Mouse (Mus musculus) heart, postnatal 0 days (tissue): ENCODE data around the gene Cmip. TPM values are rescaled to one million over a fixed set of nuclear protein-coding genes. Genes with fewer than 3 reads are reported as not detected.

Experiments
- ATAC-seq: fragments of 200-750 bp; cut with Nextera tagmentation; 2 replicates; pipeline ENCODE4 v1.8.0; 2017; ENCODE audit warnings: low read depth, moderate number of reproducible peaks, moderate library complexity; ENCODE audit not compliant: insufficient read depth
- DNase-seq: peaks from one replicate; pipeline ENCODE4 v3.0.0-alpha.2; 2016; ENCODE audit warnings: low spot score
- H3K27ac ChIP-seq: fragments of 300-500 bp; sonication (generic); 2 replicates; pipeline ENCODE4 v1.5.1; 2014; ENCODE audit warnings: low read depth, mild to moderate bottlenecking
- H3K27me3 ChIP-seq: fragments of 300-500 bp; sonication (generic); 2 replicates; pipeline ENCODE4 v1.6.1; 2014; ENCODE audit warnings: low read length, mixed read lengths; ENCODE audit not compliant: control insufficient read depth, insufficient read depth
- H3K36me3 ChIP-seq: fragments of 300-500 bp; sonication (generic); replicated peaks from 2 replicates; pipeline ENCODE4 v1.6.1; 2014; ENCODE audit warnings: low read length, mixed read lengths; ENCODE audit not compliant: control insufficient read depth, insufficient read depth
- H3K4me1 ChIP-seq: fragments of 300-500 bp; sonication (generic); 2 replicates; pipeline ENCODE4 v1.6.1; 2014; ENCODE audit warnings: antibody characterized with exemption; ENCODE audit not compliant: control insufficient read depth, insufficient read depth
- H3K4me2 ChIP-seq: fragments of 300-500 bp; sonication (generic); 2 replicates; pipeline ENCODE4 v1.6.1; 2014; ENCODE audit warnings: low read depth, mild to moderate bottlenecking, low read length, moderate library complexity
- H3K4me3 ChIP-seq: fragments of 300-500 bp; sonication (generic); 2 replicates; pipeline ENCODE4 v1.5.1; 2014; ENCODE audit warnings: low read depth, low read length
- H3K9ac ChIP-seq: fragments of 300-500 bp; sonication (generic); replicated peaks from 2 replicates; pipeline ENCODE4 v1.6.1; 2014; ENCODE audit warnings: low read depth, low read length, mixed read lengths
- H3K9me3 ChIP-seq: fragments of 300-500 bp; sonication (generic); replicated peaks from 2 replicates; pipeline ENCODE4 v1.6.1; 2016; ENCODE audit warnings: low read length; ENCODE audit not compliant: control insufficient read depth
- CTCF ChIP-seq: IDR thresholded peaks from 2 replicates; pipeline ENCODE4 v1.5.1; 2016; ENCODE audit warnings: antibody characterized with exemption, control low read depth, low read depth
- EP300 ChIP-seq: IDR thresholded peaks from 2 replicates; pipeline ENCODE4 v1.6.1; 2016; ENCODE audit warnings: antibody characterized with exemption, low read depth
- WGBS: fragments of 180-500 bp; shearing (Covaris S2); extraction: QIAGEN DNeasy Blood & Tissue Kit; methylation state at CpG from one replicate; pipeline ENCODE4 v1.1.7; 2014; 5-methylcytosine and 5-hydroxymethylcytosine counted together
- polyA plus RNA-seq: library from polyadenylated mRNA; unstranded; fragments of >200 nt; fragmentation: Nextera tagmentation; extraction: Ambion mirVana; gene quantifications from 2 replicates; pipeline ENCODE4 v1.2.1, GENCODE M21; 2015
- total RNA-seq: library from RNA; depleted of rRNA; stranded (reverse); fragments of >200 nt; gene quantifications from 2 replicates; pipeline ENCODE4 v1.2.3, GENCODE M21; 2014; ENCODE audit warnings: low replicate concordance

The Cmip gene
- total and polyA plus RNA-seq, 2 experiments from 2014 or later, result 5.7 to 11.1 TPM

DNA sequence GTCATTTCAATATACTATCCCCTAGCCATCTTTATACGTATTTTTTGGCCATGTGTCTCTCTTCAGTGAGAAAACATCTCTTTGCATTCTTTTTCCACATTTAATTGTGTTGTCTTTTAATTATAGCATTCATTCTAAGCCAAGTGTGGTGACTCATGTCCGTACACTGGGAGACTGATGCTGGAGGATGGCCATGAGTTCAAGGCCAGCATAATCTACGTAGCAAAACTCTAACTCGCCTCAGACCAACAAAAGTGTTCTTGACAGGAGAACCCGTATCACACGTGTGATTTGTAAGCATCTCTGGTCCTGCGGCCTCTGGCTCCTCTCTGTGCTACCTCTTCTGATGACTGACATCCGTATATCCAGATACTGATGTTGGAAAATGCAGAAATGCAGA lies 227.9 kb downstream of the Cmip start:
- H3K4me3 ChIP-seq, result no peak overlapping the region
- no peaks in the 10 kb centered on the region for H3K9me3 ChIP-seq
- TF ChIP-seq EP300 (no peak), CTCF (no peak)
- ATAC-seq (no peak), DNase-seq (no peak)
- H3K4me1 ChIP-seq, result no peaks in the 10 kb centered on the region
- H3K4me2 ChIP-seq, result no peak overlapping the region
- H3K9ac ChIP-seq, result no peak overlapping the region
- no peaks in the 10 kb centered on the region for H3K27me3 ChIP-seq
- H3K36me3 ChIP-seq, result no peaks in the 10 kb centered on the region
- 75% methylated on average over 8 of the region's 8 CpGs for WGBS
- H3K27ac ChIP-seq, result no peak overlapping the region

DNA sequence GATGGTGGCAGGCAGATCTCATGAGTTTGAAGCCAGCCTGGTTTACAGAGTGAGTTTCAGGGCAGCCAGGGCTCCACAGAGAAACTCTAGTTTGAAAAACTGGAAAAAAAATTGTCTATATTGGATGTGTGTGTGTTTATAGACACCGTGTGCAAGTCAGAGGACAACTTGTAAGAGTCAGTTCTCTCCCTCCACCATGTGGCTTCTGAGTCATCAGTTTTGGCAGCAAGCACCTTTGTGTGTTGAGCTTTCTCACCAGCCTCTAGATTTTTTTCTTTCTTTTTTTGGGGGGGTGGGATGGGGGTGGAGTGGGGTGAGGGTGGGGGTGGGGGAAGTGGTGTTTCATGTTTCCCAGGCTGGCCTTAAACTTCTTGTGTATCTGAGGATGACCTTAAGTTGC lies 228.5 kb downstream of the Cmip start:
- H3K4me2 ChIP-seq, result no peak overlapping the region
- no peaks in the 10 kb centered on the region for H3K36me3 ChIP-seq
- no peaks in the 10 kb centered on the region for H3K9me3 ChIP-seq
- no peak for DNase-seq
- no peaks in the 10 kb centered on the region for H3K4me1 ChIP-seq
- no peak overlapping the region for H3K9ac ChIP-seq
- H3K27me3 ChIP-seq, result no peaks in the 10 kb centered on the region
- no peak overlapping the region for H3K4me3 ChIP-seq
- WGBS, result 50% methylated on average over 1 of the region's 1 CpGs
- no peak for TF ChIP-seq EP300
- TF ChIP-seq CTCF, result no peak
- no peak overlapping the region for H3K27ac ChIP-seq
- no peak for ATAC-seq

DNA sequence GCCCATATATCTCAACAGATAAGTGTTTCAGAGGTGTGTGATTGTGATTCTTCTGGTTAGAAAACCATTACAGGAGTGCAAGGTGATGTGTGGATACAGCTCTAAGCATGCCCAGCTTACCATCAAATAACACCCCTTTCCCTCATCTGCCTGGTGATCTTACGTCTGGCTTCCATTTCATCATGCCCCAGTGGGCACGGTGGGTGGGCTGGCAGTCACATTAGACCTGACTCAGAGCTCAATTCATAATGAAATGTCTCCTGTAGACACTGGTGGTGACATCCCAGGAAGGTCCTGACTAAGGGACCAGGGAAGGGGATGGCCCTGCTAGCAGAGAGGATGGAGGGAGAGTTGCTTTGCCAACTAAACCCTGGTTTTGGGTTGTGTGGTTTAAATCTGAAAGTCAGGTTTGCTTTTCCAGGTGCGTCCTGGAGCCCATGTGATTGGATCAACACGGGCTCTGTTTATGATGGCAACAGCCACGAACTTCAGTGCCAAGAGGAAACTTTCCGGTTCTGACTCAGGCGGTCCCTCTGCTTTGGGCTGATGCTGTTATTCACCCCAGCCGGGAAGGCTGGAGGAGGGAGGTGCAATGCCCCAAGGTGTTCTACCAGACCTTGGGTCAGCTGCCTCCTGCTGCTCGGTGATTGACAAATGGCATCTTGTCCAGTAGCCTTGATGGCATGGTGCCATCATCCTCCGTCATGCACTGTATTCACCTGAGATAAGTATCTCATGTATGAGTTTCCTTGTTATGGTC lies 231.6 kb downstream of the Cmip start:
- WGBS, result 65% methylated on average over 10 of the region's 10 CpGs
- no peak for TF ChIP-seq EP300
- no peak for TF ChIP-seq CTCF
- no peak for ATAC-seq

DNA sequence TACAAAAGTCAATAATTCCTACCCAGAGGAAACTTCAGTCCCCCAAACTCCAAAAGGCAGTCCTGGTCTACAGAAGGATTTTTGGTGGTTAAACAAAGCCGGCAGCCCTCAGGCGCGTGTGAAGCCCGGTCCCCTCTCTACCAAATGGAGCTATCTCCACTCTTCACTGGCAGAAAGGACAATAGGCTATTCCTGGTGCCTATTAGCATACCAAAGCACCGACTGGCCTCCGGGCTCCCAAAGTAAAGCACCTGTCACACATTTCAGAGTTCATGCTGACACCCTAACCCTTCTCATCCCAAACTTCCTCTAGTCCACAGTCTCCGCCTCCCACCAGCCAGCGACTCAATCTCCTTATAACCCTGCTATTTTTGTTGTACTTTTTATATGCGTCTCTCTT lies 236.7 kb downstream of the Cmip start:
- Histone ChIP-seq H3K9me3 (no peaks in the 10 kb centered on the region), H3K4me1 (peaks cover 13% of the 10 kb centered on the region), H3K9ac (no peak overlapping the region), H3K4me2 (no peak overlapping the region), H3K27me3 (0 out of 2 replicates have a peak, but pooled peaks cover under 1% of the 10 kb centered on the region), H3K36me3 (no peaks in the 10 kb centered on the region), H3K27ac (no peak overlapping the region), H3K4me3 (no peak overlapping the region)
- ATAC-seq (no peak), DNase-seq (no peak)
- no peak for TF ChIP-seq CTCF
- TF ChIP-seq EP300, result no peak
- 16% methylated on average over 9 of the region's 9 CpGs for WGBS

More for the DNA sequence above, 231.6 kb downstream of the Cmip start:
- Histone ChIP-seq H3K27ac (no peak overlapping the region), H3K4me1 (peaks cover 2% of the 10 kb centered on the region; the same call in 1 of the 2 replicates), H3K4me2 (no peak overlapping the region), H3K9ac (no peak overlapping the region), H3K36me3 (no peaks in the 10 kb centered on the region), H3K4me3 (no peak overlapping the region), H3K27me3 (no peaks in the 10 kb centered on the region), H3K9me3 (no peaks in the 10 kb centered on the region)
- no peak for DNase-seq

DNA sequence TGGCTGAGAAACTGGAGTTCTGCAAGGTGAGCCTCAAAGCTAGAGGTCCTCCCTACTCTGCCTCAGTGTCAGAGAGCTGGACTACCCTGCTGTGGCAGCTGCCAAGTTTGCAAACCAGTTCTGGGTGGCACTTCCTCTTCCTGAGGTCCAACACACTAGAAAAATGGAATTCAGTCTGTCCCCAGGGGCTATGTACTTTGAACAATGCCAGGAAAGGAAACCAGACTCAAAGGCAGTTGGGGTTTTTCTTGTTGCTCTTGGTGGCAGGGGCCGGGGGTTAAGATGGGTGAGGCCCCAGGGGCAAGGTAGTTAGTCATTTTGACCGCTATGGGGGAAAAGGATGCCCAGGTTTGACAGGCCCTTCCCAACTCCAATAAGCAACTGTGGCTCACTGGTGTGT lies 238.0 kb downstream of the Cmip start:
- ATAC-seq (no peak), DNase-seq (no peak)
- Histone ChIP-seq H3K9me3 (no peaks in the 10 kb centered on the region), H3K36me3 (no peaks in the 10 kb centered on the region), H3K27ac (no peak overlapping the region), H3K4me1 (peaks cover 17% of the 10 kb centered on the region), H3K4me3 (no peak overlapping the region), H3K9ac (no peak overlapping the region), H3K4me2 (no peak overlapping the region), H3K27me3 (peaks cover 2% of the 10 kb centered on the region; the same call in 1 of the 2 replicates)
- TF ChIP-seq CTCF (no peak), EP300 (no peak)
- 78% methylated on average over 2 of the region's 2 CpGs for WGBS
